Mouse (Mus musculus) thymus, adult 2 months (tissue): ENCODE measurements around the gene Ccdc152.

Experiments
- CTCF ChIP-seq: fragments of 200-500 bp; IDR thresholded peaks from 2 replicates; pipeline ENCODE4 v1.5.1; 2012; ENCODE audit warnings: mild to moderate bottlenecking, control low read depth, low read length, moderate library complexity, borderline replicate concordance; ENCODE audit not compliant: control insufficient read depth, poor library complexity, insufficient read depth; ENCODE audit errors: extremely low read depth
- POLR2A ChIP-seq: fragments of 200-500 bp; IDR thresholded peaks from 2 replicates; pipeline ENCODE4 v1.6.1; 2012; ENCODE audit warnings: mild to moderate bottlenecking, low read length, control low read depth, moderate library complexity; ENCODE audit not compliant: control insufficient read depth, poor library complexity, insufficient read depth; ENCODE audit errors: extremely low read depth

DNA sequence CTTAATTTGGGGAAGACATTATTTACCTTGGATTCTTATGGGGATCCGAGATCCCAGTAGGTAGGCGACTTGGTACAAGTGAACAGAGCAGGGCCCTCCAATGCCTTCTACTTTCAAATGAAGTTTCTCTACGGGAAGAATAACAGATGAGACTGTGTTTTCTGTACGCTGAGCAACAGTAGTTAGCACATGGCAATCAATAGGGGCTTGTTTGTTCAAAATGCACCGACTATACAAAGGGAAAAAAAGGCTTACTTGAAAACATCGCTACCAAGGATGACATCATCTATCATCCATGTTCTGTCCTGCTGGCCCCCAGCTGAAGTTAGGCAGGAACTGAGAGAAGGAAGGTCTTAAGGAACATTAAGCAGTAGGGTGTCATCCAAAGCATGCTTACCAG lies 35.1 kb downstream of the Ccdc152 start, which contains the start of gene Selenop:
- TF ChIP-seq CTCF: no peak
- TF ChIP-seq POLR2A: no peak
